Mouse (Mus musculus) stomach, postnatal 0 days (tissue): ENCODE measurements around the gene Etfa. TPM values are rescaled to one million over a fixed set of nuclear protein-coding genes. Genes with fewer than 3 reads are reported as not detected.

Experiments used
- ATAC-seq: fragments of 200-750 bp; cut with Nextera tagmentation; 2 replicates; pipeline ENCODE4 v1.8.0; 2017; ENCODE audit not compliant: low FRiP score, low TSS enrichment
- DNase-seq: peaks from one replicate; pipeline ENCODE4 v3.0.0-alpha.2; 2016; ENCODE audit warnings: low spot score
- H3K27ac ChIP-seq: fragments of 300-500 bp; sonication (generic); replicated peaks from 2 replicates; pipeline ENCODE4 v1.5.1; 2014; ENCODE audit warnings: mild to moderate bottlenecking, control low read depth
- H3K27me3 ChIP-seq: fragments of 300-500 bp; sonication (generic); 2 replicates; pipeline ENCODE4 v1.6.1; 2014; ENCODE audit warnings: low read length; ENCODE audit not compliant: control insufficient read depth, insufficient read depth
- H3K36me3 ChIP-seq: fragments of 300-500 bp; sonication (generic); 2 replicates; pipeline ENCODE4 v1.6.1; 2014; ENCODE audit warnings: low read length, mixed read lengths; ENCODE audit not compliant: control insufficient read depth, insufficient read depth
- H3K4me1 ChIP-seq: fragments of 300-500 bp; sonication (generic); replicated peaks from 2 replicates; pipeline ENCODE4 v1.6.1; 2014; ENCODE audit warnings: antibody characterized with exemption; ENCODE audit not compliant: control insufficient read depth, insufficient read depth
- H3K4me2 ChIP-seq: fragments of 300-500 bp; sonication (generic); replicated peaks from 2 replicates; pipeline ENCODE4 v1.6.1; 2014; ENCODE audit warnings: low read depth, mild to moderate bottlenecking, control low read depth, moderate library complexity
- H3K4me3 ChIP-seq: fragments of 300-500 bp; sonication (generic); 2 replicates; pipeline ENCODE4 v1.5.1; 2014; ENCODE audit warnings: low read depth, low read length, control low read depth
- H3K9ac ChIP-seq: fragments of 300-500 bp; sonication (generic); 2 replicates; pipeline ENCODE4 v1.6.1; 2014; ENCODE audit warnings: mild to moderate bottlenecking, low read length, control low read depth, mixed read lengths
- H3K9me3 ChIP-seq: fragments of 300-500 bp; sonication (generic); 2 replicates; pipeline ENCODE4 v1.6.1; 2016; ENCODE audit warnings: low read length; ENCODE audit not compliant: control insufficient read depth
- CTCF ChIP-seq: IDR thresholded peaks from 2 replicates; pipeline ENCODE4 v1.5.1; 2016; ENCODE audit warnings: antibody characterized with exemption, low read depth, mild to moderate bottlenecking, moderate library complexity
- EP300 ChIP-seq: optimal IDR thresholded peaks from 2 replicates; pipeline ENCODE3; 2016; ENCODE audit warnings: antibody characterized with exemption
- WGBS: fragments of 180-500 bp; shearing (Covaris S2); extraction: QIAGEN DNeasy Blood & Tissue Kit; methylation state at CpG from one replicate; pipeline ENCODE4 v1.1.7; 2014; 5-methylcytosine and 5-hydroxymethylcytosine counted together
- polyA plus RNA-seq: library from polyadenylated mRNA; unstranded; fragments of >200 nt; fragmentation: Nextera tagmentation; extraction: Ambion mirVana; gene quantifications from 2 replicates; pipeline ENCODE4 v1.2.1, GENCODE M21; 2015

The Etfa gene
- polyA plus RNA-seq, 1 experiment from 2014 or later, result 337 TPM

- H3K27me3 ChIP-seq, result peaks cover 3% of the 10 kb centered on the region; the same call in 1 of the 2 replicates
- H3K4me3 ChIP-seq, result peak overlapping the region; percentile 49
- 11% methylated on average over 59 of the region's 59 CpGs for WGBS
Observed at GRCm38 (mm10) chr9:55542366-55543325, 30.6 kb upstream of the Etfa start.

GRCm38 (mm10) chr9:55541681-55542365, 29.8 kb upstream of the Etfa start:
- Histone ChIP-seq H3K9ac (peak overlapping the region; percentile 56), H3K4me1 (peaks cover 3% of the 10 kb centered on the region; the same call in 1 of the 2 replicates), H3K36me3 (no peaks in the 10 kb centered on the region), H3K27me3 (peaks cover 3% of the 10 kb centered on the region; the same call in 1 of the 2 replicates), H3K27ac (no peak overlapping the region), H3K4me3 (peak overlapping the region; percentile 49), H3K4me2 (peak overlapping the region; percentile 74), H3K9me3 (no peaks in the 10 kb centered on the region)
- under 1% methylated on average over 59 of the region's 59 CpGs for WGBS
- TF ChIP-seq EP300 (no peak), CTCF (no peak)
- ATAC-seq (no peak), DNase-seq (no peak)

More at GRCm38 (mm10) chr9:55542366-55543325, 30.6 kb upstream of the Etfa start:
- peak overlapping the region; percentile 56 for H3K9ac ChIP-seq
- H3K4me1 ChIP-seq, result peaks cover 3% of the 10 kb centered on the region; the same call in 1 of the 2 replicates
- peak overlapping the region; percentile 74 for H3K4me2 ChIP-seq
- H3K27ac ChIP-seq, result no peak overlapping the region
- TF ChIP-seq EP300 (no peak), CTCF (no peak)
- no peaks in the 10 kb centered on the region for H3K9me3 ChIP-seq
- H3K36me3 ChIP-seq, result no peaks in the 10 kb centered on the region
- no peak for ATAC-seq
- peak; percentile 36 for DNase-seq

GRCm38 (mm10) chr9:55540888-55541287, 28.8 kb upstream of the Etfa start:
- H3K27ac ChIP-seq, result peak overlapping the region; percentile 5; the same call in 1 of the 2 replicates
- TF ChIP-seq CTCF (no peak), EP300 (no peak)
- no peaks in the 10 kb centered on the region for H3K9me3 ChIP-seq
- peak overlapping the region; percentile 74 for H3K4me2 ChIP-seq
- peak overlapping the region; percentile 49 for H3K4me3 ChIP-seq
- no peaks in the 10 kb centered on the region for H3K36me3 ChIP-seq
- H3K27me3 ChIP-seq, result peaks cover 3% of the 10 kb centered on the region; the same call in 1 of the 2 replicates
- H3K4me1 ChIP-seq, result no peaks in the 10 kb centered on the region
- peak; percentile 80 for ATAC-seq
- WGBS, result under 1% methylated on average over 28 of the region's 28 CpGs
- peak; percentile 75 for DNase-seq
- peak overlapping the region; percentile 24 for H3K9ac ChIP-seq

GRCm38 (mm10) chr9:55540391-55540770, 28.3 kb upstream of the Etfa start:
- Histone ChIP-seq H3K9me3 (no peaks in the 10 kb centered on the region), H3K36me3 (no peaks in the 10 kb centered on the region), H3K27ac (peak overlapping the region; percentile 5; the same call in 1 of the 2 replicates), H3K4me2 (peak overlapping the region; percentile 74), H3K4me1 (no peaks in the 10 kb centered on the region), H3K4me3 (peak overlapping the region; percentile 49), H3K9ac (peak overlapping the region; percentile 24; the same call in 1 of the 2 replicates), H3K27me3 (peaks cover 3% of the 10 kb centered on the region; the same call in 1 of the 2 replicates)
- TF ChIP-seq CTCF (no peak), EP300 (no peak)
- WGBS, result 2% methylated on average over 12 of the region's 12 CpGs
- ATAC-seq (no peak), DNase-seq (no peak)

- Histone ChIP-seq H3K36me3 (no peaks in the 10 kb centered on the region), H3K4me3 (peak overlapping the region; percentile 49), H3K9ac (peak overlapping the region; percentile 24; the same call in 1 of the 2 replicates), H3K9me3 (no peaks in the 10 kb centered on the region), H3K4me1 (no peaks in the 10 kb centered on the region), H3K27ac (no peak overlapping the region), H3K4me2 (peak overlapping the region; percentile 74), H3K27me3 (peaks cover 3% of the 10 kb centered on the region; the same call in 1 of the 2 replicates)
- WGBS, result 5% methylated on average over 31 of the region's 31 CpGs
- ATAC-seq, result no peak
- no peak for TF ChIP-seq CTCF
- no peak for TF ChIP-seq EP300
- DNase-seq, result no peak
Observed at GRCm38 (mm10) chr9:55539661-55540390, 27.8 kb upstream of the Etfa start.
